Mouse (Mus musculus) midbrain, embryonic 16.5 days (tissue): ENCODE results near the gene Cenpl. TPM values are rescaled to one million over a fixed set of nuclear protein-coding genes. Genes with fewer than 3 reads are reported as not detected.

ENCODE experiments used
- ATAC-seq: fragments of 200-750 bp; cut with Nextera tagmentation; 2 replicates; pipeline ENCODE4 v1.8.0; 2017; ENCODE audit warnings: moderate TSS enrichment
- H3K27ac ChIP-seq: fragments of 300-500 bp; sonication (generic); 2 replicates; pipeline ENCODE4 v1.5.1; 2014; ENCODE audit warnings: mild to moderate bottlenecking, low read length, mixed read lengths
- H3K27me3 ChIP-seq: fragments of 300-500 bp; sonication (generic); 2 replicates; pipeline ENCODE4 v1.6.1; 2014; ENCODE audit warnings: low read depth, low read length, mixed read lengths; ENCODE audit not compliant: control insufficient read depth, insufficient read depth
- H3K36me3 ChIP-seq: fragments of 300-500 bp; sonication (generic); 2 replicates; pipeline ENCODE4 v1.6.1; 2014; ENCODE audit warnings: mild to moderate bottlenecking, low read length, moderate library complexity, mixed read lengths; ENCODE audit not compliant: control insufficient read depth, insufficient read depth
- H3K4me1 ChIP-seq: fragments of 300-500 bp; sonication (generic); 2 replicates; pipeline ENCODE4 v1.6.1; 2014; ENCODE audit warnings: mild to moderate bottlenecking, low read length, mixed read lengths; ENCODE audit not compliant: control insufficient read depth, insufficient read depth
- H3K4me2 ChIP-seq: fragments of 300-500 bp; sonication (generic); 2 replicates; pipeline ENCODE4 v1.6.1; 2014; ENCODE audit warnings: mild to moderate bottlenecking, low read length, mixed read lengths
- H3K4me3 ChIP-seq: fragments of 300-500 bp; sonication (generic); 2 replicates; pipeline ENCODE4 v1.5.1; 2014; ENCODE audit warnings: low read depth, mild to moderate bottlenecking, low read length, moderate library complexity, mixed read lengths
- H3K9ac ChIP-seq: fragments of 300-500 bp; sonication (generic); 2 replicates; pipeline ENCODE4 v1.6.1; 2014; ENCODE audit warnings: low read depth, low read length, mixed read lengths
- H3K9me3 ChIP-seq: fragments of 300-500 bp; sonication (generic); replicated peaks from 2 replicates; pipeline ENCODE4 v1.6.1; 2014; ENCODE audit warnings: mild to moderate bottlenecking, low read length, mixed read lengths; ENCODE audit not compliant: control insufficient read depth, poor library complexity, severe bottlenecking
- WGBS: fragments of 180-500 bp; shearing (Covaris S2); extraction: QIAGEN DNeasy Blood & Tissue Kit; methylation state at CpG from one replicate; pipeline ENCODE4 v1.1.7; 2014; 5-methylcytosine and 5-hydroxymethylcytosine counted together
- polyA plus RNA-seq: library from polyadenylated mRNA; unstranded; fragments of >200 nt; fragmentation: Nextera tagmentation; extraction: Ambion mirVana; gene quantifications from 2 replicates; pipeline ENCODE4 v1.2.1, GENCODE M21; 2015

Gene Cenpl
- polyA plus RNA-seq, 1 experiment from 2014 or later: 10.1 TPM

GRCm38 (mm10) chr1:161077243-161077642 lies 6.7 kb downstream of the Cenpl start:
- H3K27ac ChIP-seq: no peak overlapping the region
- H3K9ac ChIP-seq: no peak overlapping the region
- H3K36me3 ChIP-seq: peaks cover 2% of the 10 kb centered on the region; the same call in 1 of the 2 replicates
- no peaks in the 10 kb centered on the region for H3K27me3 ChIP-seq
- no peak for ATAC-seq
- no peaks in the 10 kb centered on the region for H3K9me3 ChIP-seq
- H3K4me3 ChIP-seq: no peak overlapping the region
- H3K4me2 ChIP-seq: no peak overlapping the region
- 96% methylated on average over 3 of the region's 3 CpGs for WGBS
- peaks cover 11% of the 10 kb centered on the region for H3K4me1 ChIP-seq

GRCm38 (mm10) chr1:161099721-161100405 lies 29.4 kb downstream of the Cenpl start:
- peaks cover 16% of the 10 kb centered on the region for H3K36me3 ChIP-seq
- H3K4me2 ChIP-seq: no peak overlapping the region
- no peaks in the 10 kb centered on the region for H3K4me1 ChIP-seq
- no peak overlapping the region for H3K4me3 ChIP-seq
- no peak overlapping the region for H3K9ac ChIP-seq
- WGBS: 97% methylated on average over 4 of the region's 4 CpGs
- H3K9me3 ChIP-seq: no peaks in the 10 kb centered on the region
- no peaks in the 10 kb centered on the region for H3K27me3 ChIP-seq
- ATAC-seq: no peak
- no peak overlapping the region for H3K27ac ChIP-seq

GRCm38 (mm10) chr1:161103842-161104241 lies 33.3 kb downstream of the Cenpl start:
- Histone ChIP-seq H3K27me3 (no peaks in the 10 kb centered on the region), H3K4me2 (no peak overlapping the region), H3K36me3 (peaks cover 20% of the 10 kb centered on the region), H3K4me1 (no peaks in the 10 kb centered on the region), H3K9ac (no peak overlapping the region), H3K27ac (no peak overlapping the region), H3K9me3 (no peaks in the 10 kb centered on the region), H3K4me3 (no peak overlapping the region)
- no peak for ATAC-seq
- WGBS: 94% methylated on average over 1 of the region's 1 CpGs

GRCm38 (mm10) chr1:161109216-161109615 lies 38.7 kb downstream of the Cenpl start:
- Histone ChIP-seq H3K9me3 (no peaks in the 10 kb centered on the region), H3K4me1 (no peaks in the 10 kb centered on the region), H3K4me3 (no peak overlapping the region), H3K4me2 (no peak overlapping the region), H3K9ac (no peak overlapping the region), H3K36me3 (peaks cover 11% of the 10 kb centered on the region), H3K27me3 (no peaks in the 10 kb centered on the region), H3K27ac (no peak overlapping the region)
- WGBS: 86% methylated on average over 8 of the region's 8 CpGs
- no peak for ATAC-seq

GRCm38 (mm10) chr1:161114591-161114990 lies 44.1 kb downstream of the Cenpl start:
- Histone ChIP-seq H3K4me1 (no peaks in the 10 kb centered on the region), H3K4me3 (no peak overlapping the region), H3K36me3 (no peaks in the 10 kb centered on the region), H3K9me3 (no peaks in the 10 kb centered on the region), H3K27me3 (no peaks in the 10 kb centered on the region), H3K9ac (no peak overlapping the region), H3K4me2 (no peak overlapping the region), H3K27ac (no peak overlapping the region)
- no peak for ATAC-seq

GRCm38 (mm10) chr1:161122661-161123418 lies 52.3 kb downstream of the Cenpl start:
- Histone ChIP-seq H3K9me3 (no peaks in the 10 kb centered on the region), H3K27ac (no peak overlapping the region), H3K4me1 (0 out of 2 replicates have a peak, but pooled peaks cover 1% of the 10 kb centered on the region), H3K4me3 (no peak overlapping the region), H3K9ac (no peak overlapping the region), H3K36me3 (peaks cover 8% of the 10 kb centered on the region; the same call in 1 of the 2 replicates), H3K27me3 (no peaks in the 10 kb centered on the region), H3K4me2 (no peak overlapping the region)
- WGBS: 89% methylated on average over 10 of the region's 10 CpGs
- no peak for ATAC-seq

- WGBS: 88% methylated on average over 1 of the region's 1 CpGs
- no peak overlapping the region for H3K9ac ChIP-seq
- H3K4me3 ChIP-seq: no peak overlapping the region
- H3K27me3 ChIP-seq: no peaks in the 10 kb centered on the region
- ATAC-seq: no peak
- no peak overlapping the region for H3K4me2 ChIP-seq
- no peaks in the 10 kb centered on the region for H3K9me3 ChIP-seq
- no peak overlapping the region for H3K27ac ChIP-seq
- 0 out of 2 replicates have a peak, but pooled peaks cover 3% of the 10 kb centered on the region for H3K36me3 ChIP-seq
- peaks cover 17% of the 10 kb centered on the region for H3K4me1 ChIP-seq
These were observed 55.9 kb downstream of the Cenpl start for GRCm38 (mm10) chr1:161126461-161126860.

GRCm38 (mm10) chr1:161130726-161131664 lies 60.5 kb downstream of the Cenpl start, which contains the start of gene Klhl20:
TSS of gene Klhl20 (minus strand) at chr1:161131511.
- Histone ChIP-seq H3K4me2 (peak within 1 kb of the TSS; percentile 81), H3K9ac (peak within 1 kb of the TSS; percentile 92), H3K4me1 (peaks cover 17% of the 10 kb centered on the region), H3K9me3 (no peaks in the 10 kb centered on the region), H3K27me3 (no peaks in the 10 kb centered on the region), H3K27ac (peak within 1 kb of the TSS; percentile 86), H3K36me3 (0 out of 2 replicates have a peak, but pooled peaks cover 3% of the 10 kb centered on the region), H3K4me3 (peak within 1 kb of the TSS; percentile 94)
- peak; percentile 98 for ATAC-seq
- 2% methylated on average over 41 of the region's 41 CpGs for WGBS
